Mouse (Mus musculus): Measurements from ENCODE around the gene Pde4a.

DNA sequence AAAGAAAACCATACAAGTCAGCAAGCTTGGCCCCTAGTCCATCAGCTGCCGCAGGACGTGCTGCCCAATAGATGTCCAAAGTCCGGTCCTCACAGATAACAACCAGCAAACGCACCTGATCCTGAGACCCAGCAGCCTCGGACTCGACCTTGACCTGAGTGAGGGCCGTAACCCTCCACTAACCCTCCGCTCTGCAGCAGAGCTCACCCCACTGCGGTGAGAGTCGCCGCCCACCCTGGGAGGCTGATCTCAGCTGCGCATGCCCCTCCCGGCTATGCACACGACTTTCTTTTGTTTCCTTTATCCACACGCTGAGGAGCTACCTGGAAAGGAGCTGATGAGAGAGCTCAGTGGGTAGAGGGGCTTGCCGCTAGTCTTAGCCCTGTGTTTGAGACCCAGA, 61.8 kb downstream of the Pde4a start:
- TF ChIP-seq CTCF (IDR thresholded peaks at IDR 0.05; ENCODE audit: low read depth, low read length) (no peak), POLR2A (IDR thresholded peaks at IDR 0.05; ENCODE audit: insufficient read depth, low read length) (peak; percentile 87)

All from ES-Bruce4 (cell line).